Mouse (Mus musculus) liver, adult 2 months (tissue): ENCODE data around the gene Amhr2. TPM values are rescaled to one million over a fixed set of nuclear protein-coding genes. Genes with fewer than 3 reads are reported as not detected.
A peak's percentile ranks its signal among the peaks of the same experiment; 100 is the strongest.

Source experiments
- DNase-seq: peaks from one replicate; pipeline ENCODE4 v3.0.0-alpha.2; 2011; ENCODE audit warnings: low read depth, low spot score; ENCODE audit errors: extremely low read depth
- H3K27ac ChIP-seq: fragments of 200-500 bp; replicated peaks from 2 replicates; pipeline ENCODE4 v1.5.1; 2012; ENCODE audit warnings: low read depth, mild to moderate bottlenecking, control low read depth, inconsistent platforms, low read length; ENCODE audit not compliant: insufficient read depth
- H3K27me3 ChIP-seq: fragments of 200-500 bp; 2 replicates; pipeline ENCODE4 v1.6.1; 2012; ENCODE audit warnings: mild to moderate bottlenecking, moderate library complexity, low read length, inconsistent platforms; ENCODE audit not compliant: control insufficient read depth, insufficient read depth
- H3K36me3 ChIP-seq: fragments of 200-500 bp; 2 replicates; pipeline ENCODE4 v1.6.1; 2012; ENCODE audit warnings: low read length, inconsistent platforms; ENCODE audit not compliant: control insufficient read depth, insufficient read depth
- H3K4me1 ChIP-seq: fragments of 200-500 bp; 2 replicates; pipeline ENCODE4 v1.6.1; 2011; ENCODE audit warnings: low read length; ENCODE audit not compliant: control insufficient read depth, insufficient read depth
- H3K4me3 ChIP-seq: fragments of 200-500 bp; 2 replicates; pipeline ENCODE4 v1.5.1; 2011; ENCODE audit warnings: low read depth, mild to moderate bottlenecking, control low read depth, low read length, moderate library complexity; ENCODE audit not compliant: insufficient read depth
- H3K79me2 ChIP-seq: fragments of 200-500 bp; 2 replicates; pipeline ENCODE4 v1.6.1; 2012; ENCODE audit warnings: inconsistent platforms, mild to moderate bottlenecking, low read length, moderate library complexity; ENCODE audit not compliant: control insufficient read depth, insufficient read depth
- H3K9ac ChIP-seq: fragments of 200-500 bp; 2 replicates; pipeline ENCODE4 v1.6.1; 2012; ENCODE audit warnings: low read depth, mild to moderate bottlenecking, control low read depth, inconsistent platforms, low read length
- CTCF ChIP-seq: fragments of 200-500 bp; IDR thresholded peaks from 2 replicates; pipeline ENCODE4 v1.5.1; 2011; ENCODE audit warnings: low read depth, low read length, control low read depth
- POLR2A ChIP-seq: fragments of 200-500 bp; IDR thresholded peaks from 2 replicates; pipeline ENCODE4 v1.6.1; 2011; ENCODE audit warnings: low read length, control low read depth; ENCODE audit not compliant: insufficient read depth; ENCODE audit errors: extremely low read depth
- WGBS: fragments of 180-500 bp; shearing (Covaris S2); methylation state at CpG from one replicate; pipeline ENCODE4 v1.1.7; 2018; 5-methylcytosine and 5-hydroxymethylcytosine counted together
- polyA plus RNA-seq: library from polyadenylated mRNA; depleted of rRNA; stranded (reverse); fragments of >200 nt; gene quantifications from 2 replicates; pipeline ENCODE4 v1.2.3, GENCODE M21; 2012
- total RNA-seq: library from RNA; depleted of rRNA; stranded (reverse); fragments of >200 nt; gene quantifications from 2 replicates; pipeline ENCODE4 v1.2.3, GENCODE M21; 2014

Amhr2 gene
- total and polyA plus RNA-seq, 2 experiments, result 0.09 to 0.40 TPM

GRCm38 (mm10) chr15:102433173-102433572 is 12.0 kb upstream of the Amhr2 start:
- TF ChIP-seq CTCF (no peak), POLR2A (no peak)
- H3K27ac ChIP-seq, result no peak overlapping the region
- H3K4me3 ChIP-seq, result no peak overlapping the region
- no peaks in the 10 kb centered on the region for H3K79me2 ChIP-seq
- H3K27me3 ChIP-seq, result no peaks in the 10 kb centered on the region
- H3K4me1 ChIP-seq, result 0 out of 2 replicates have a peak, but pooled peaks cover 1% of the 10 kb centered on the region
- no peak overlapping the region for H3K9ac ChIP-seq
- DNase-seq, result no peak
- peaks cover 56% of the 10 kb centered on the region for H3K36me3 ChIP-seq
- WGBS, result 86% methylated on average over 4 of the region's 4 CpGs

GRCm38 (mm10) chr15:102442490-102442889 is 2.7 kb upstream of the Amhr2 start:
- Histone ChIP-seq H3K36me3 (no peaks in the 10 kb centered on the region), H3K27me3 (no peaks in the 10 kb centered on the region), H3K9ac (no peak overlapping the region), H3K4me3 (no peak overlapping the region), H3K27ac (no peak overlapping the region), H3K79me2 (no peaks in the 10 kb centered on the region), H3K4me1 (0 out of 2 replicates have a peak, but pooled peaks cover 1% of the 10 kb centered on the region)
- WGBS, result 13% methylated on average over 2 of the region's 2 CpGs
- DNase-seq, result peak; percentile 93
- peak; percentile 62 for TF ChIP-seq CTCF
- TF ChIP-seq POLR2A, result no peak

DNA sequence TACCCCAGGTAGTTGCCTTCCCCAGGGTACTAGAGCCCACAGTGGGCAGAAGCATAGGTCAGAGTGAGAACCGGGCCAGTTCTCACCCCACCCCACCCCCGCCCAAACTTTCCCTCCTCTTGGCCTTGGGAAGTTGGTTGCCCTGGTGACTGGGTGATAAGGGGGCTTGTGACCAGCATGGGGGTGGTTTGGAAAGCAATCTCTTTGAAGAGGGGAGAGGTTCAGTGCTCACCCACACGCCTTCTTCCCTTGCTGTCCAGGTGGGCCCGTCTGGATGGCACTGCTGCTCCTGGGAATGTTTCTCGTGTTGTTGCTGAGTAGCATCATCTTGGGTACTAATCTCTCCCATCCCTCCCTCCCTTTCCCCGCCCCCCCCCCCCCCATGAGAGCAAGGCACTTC is 1.3 kb downstream of the Amhr2 start:
- H3K4me1 ChIP-seq, result no peaks in the 10 kb centered on the region
- H3K79me2 ChIP-seq, result no peaks in the 10 kb centered on the region
- no peak for DNase-seq
- H3K36me3 ChIP-seq, result no peaks in the 10 kb centered on the region
- no peak overlapping the region for H3K4me3 ChIP-seq
- H3K27me3 ChIP-seq, result no peaks in the 10 kb centered on the region
- TF ChIP-seq CTCF (no peak), POLR2A (no peak)
- no peak overlapping the region for H3K9ac ChIP-seq
- WGBS, result 75% methylated on average over 5 of the region's 6 CpGs
- H3K27ac ChIP-seq, result no peak overlapping the region

DNA sequence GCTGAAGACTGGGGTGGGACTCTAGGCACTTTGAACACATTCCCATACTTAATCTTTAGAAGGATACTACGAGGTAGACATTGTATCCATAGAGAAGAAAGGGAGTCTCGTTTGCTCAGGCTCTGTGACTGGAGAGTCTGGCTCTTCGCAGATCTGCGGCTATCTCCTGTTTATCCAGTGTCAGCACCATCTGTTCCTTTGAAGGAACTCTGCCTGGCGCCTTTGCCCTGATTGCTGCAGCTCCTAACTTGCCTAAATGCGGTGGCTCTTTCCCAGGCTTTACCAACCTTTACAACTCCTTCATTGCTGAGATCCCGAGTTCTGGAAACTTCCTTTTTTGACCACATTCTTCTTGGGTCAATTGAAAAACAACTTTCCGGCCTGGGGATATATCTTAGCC is 4.2 kb downstream of the Amhr2 start:
- Histone ChIP-seq H3K36me3 (no peaks in the 10 kb centered on the region), H3K4me1 (no peaks in the 10 kb centered on the region), H3K79me2 (no peaks in the 10 kb centered on the region), H3K9ac (no peak overlapping the region), H3K4me3 (no peak overlapping the region), H3K27me3 (no peaks in the 10 kb centered on the region), H3K27ac (no peak overlapping the region)
- DNase-seq, result no peak
- TF ChIP-seq POLR2A (no peak), CTCF (no peak)
- WGBS, result 84% methylated on average over 8 of the region's 8 CpGs

- Histone ChIP-seq H3K27ac (peak overlapping the region; percentile 87), H3K27me3 (no peaks in the 10 kb centered on the region), H3K79me2 (no peaks in the 10 kb centered on the region), H3K4me1 (no peaks in the 10 kb centered on the region), H3K36me3 (no peaks in the 10 kb centered on the region), H3K9ac (peak overlapping the region; percentile 57), H3K4me3 (peak overlapping the region; percentile 3; the same call in 1 of the 2 replicates)
- 0 out of 2 replicates have a peak, but pooled peaks have one; percentile 11 for TF ChIP-seq POLR2A
- TF ChIP-seq CTCF, result no peak
- peak; percentile 88 for DNase-seq
- 5% methylated on average over 7 of the region's 7 CpGs for WGBS
These were observed 5.8 kb downstream of the Amhr2 start for GRCm38 (mm10) chr15:102450928-102451327.

GRCm38 (mm10) chr15:102451666-102452430 is 6.7 kb downstream of the Amhr2 start:
- no peak for DNase-seq
- Histone ChIP-seq H3K27me3 (no peaks in the 10 kb centered on the region), H3K9ac (no peak overlapping the region), H3K4me3 (no peak overlapping the region), H3K4me1 (no peaks in the 10 kb centered on the region), H3K36me3 (no peaks in the 10 kb centered on the region), H3K27ac (no peak overlapping the region), H3K79me2 (no peaks in the 10 kb centered on the region)
- 87% methylated on average over 26 of the region's 26 CpGs for WGBS
- no peak for TF ChIP-seq POLR2A
- no peak for TF ChIP-seq CTCF
